Mouse (Mus musculus) spleen, adult 2 months (tissue): ENCODE results near the gene Trim47.

Experiments
- CTCF ChIP-seq: fragments of 200-500 bp; IDR thresholded peaks from 2 replicates; pipeline ENCODE4 v1.5.1; 2011; ENCODE audit warnings: mild to moderate bottlenecking, inconsistent platforms; ENCODE audit not compliant: insufficient read depth, insufficient read length, insufficient replicate concordance; ENCODE audit errors: extremely low read depth
- POLR2A ChIP-seq: fragments of 200-500 bp; IDR thresholded peaks from 2 replicates; pipeline ENCODE4 v1.6.1; 2011; ENCODE audit warnings: low read depth, low read length, inconsistent platforms

DNA sequence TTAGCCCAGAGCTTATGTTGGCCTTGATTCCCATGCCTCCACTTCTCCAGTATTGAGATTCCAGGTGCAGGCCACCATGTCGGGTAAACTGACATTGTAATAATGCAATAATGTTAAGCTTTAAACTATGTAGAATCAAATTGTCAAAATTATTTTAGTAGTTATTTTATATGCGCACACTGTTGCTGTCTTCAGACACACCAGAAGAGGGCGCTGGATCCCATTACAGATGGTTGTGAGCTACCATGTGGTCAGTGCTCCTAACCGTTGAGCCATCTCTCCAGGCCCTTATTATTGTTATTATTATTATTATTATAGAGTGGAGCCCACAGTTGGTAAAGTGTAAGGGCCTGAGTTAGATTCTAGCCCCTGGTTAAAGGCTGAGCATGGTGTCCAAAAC is 15.9 kb downstream of the Trim47 start:
- no peak for TF ChIP-seq CTCF
- TF ChIP-seq POLR2A, result no peak
